Mouse (Mus musculus) lung, adult 2 months (tissue): ENCODE results near the gene Ccdc116. TPM values are rescaled to one million over a fixed set of nuclear protein-coding genes. Genes with fewer than 3 reads are reported as not detected.
A peak's percentile ranks its signal among the peaks of the same experiment; 100 is the strongest.
"Not testable (repeated sequence)": the region's sequence is repeated elsewhere in the genome, so short reads cannot be mapped to it uniquely, and the experiment has no call there.

ENCODE experiments used
- DNase-seq: peaks from one replicate; pipeline ENCODE4 v3.0.0; 2022
- H3K4me1 ChIP-seq: fragments of 200-500 bp; 2 replicates; pipeline ENCODE4 v1.6.1; 2011; ENCODE audit warnings: low read length; ENCODE audit not compliant: control insufficient read depth, insufficient read depth
- H3K4me3 ChIP-seq: fragments of 200-500 bp; replicated peaks from 2 replicates; pipeline ENCODE3; 2011; ENCODE audit warnings: low read depth, mild to moderate bottlenecking, control low read depth, low read length; ENCODE audit errors: extremely low read depth
- CTCF ChIP-seq: fragments of 200-500 bp; IDR thresholded peaks from 2 replicates; pipeline ENCODE4 v1.5.1; 2011; ENCODE audit warnings: mild to moderate bottlenecking, low read length, control low read depth; ENCODE audit not compliant: insufficient read depth
- POLR2A ChIP-seq: fragments of 200-500 bp; IDR thresholded peaks from 2 replicates; pipeline ENCODE4 v1.6.1; 2011; ENCODE audit warnings: low read depth, mild to moderate bottlenecking, control low read depth, low read length, borderline replicate concordance; ENCODE audit errors: extremely low read depth
- WGBS: fragments of 180-500 bp; shearing (Covaris S2); methylation state at CpG from one replicate; pipeline ENCODE4 v1.1.7; 2018; 5-methylcytosine and 5-hydroxymethylcytosine counted together
- polyA plus RNA-seq: library from polyadenylated mRNA; depleted of rRNA; stranded (reverse); fragments of >200 nt; gene quantifications from 2 replicates; pipeline ENCODE4 v1.2.3, GENCODE M21; 2012; rRNA removed

Gene Ccdc116
- 0.91 TPM in 2 replicates for polyA plus RNA-seq

DNA sequence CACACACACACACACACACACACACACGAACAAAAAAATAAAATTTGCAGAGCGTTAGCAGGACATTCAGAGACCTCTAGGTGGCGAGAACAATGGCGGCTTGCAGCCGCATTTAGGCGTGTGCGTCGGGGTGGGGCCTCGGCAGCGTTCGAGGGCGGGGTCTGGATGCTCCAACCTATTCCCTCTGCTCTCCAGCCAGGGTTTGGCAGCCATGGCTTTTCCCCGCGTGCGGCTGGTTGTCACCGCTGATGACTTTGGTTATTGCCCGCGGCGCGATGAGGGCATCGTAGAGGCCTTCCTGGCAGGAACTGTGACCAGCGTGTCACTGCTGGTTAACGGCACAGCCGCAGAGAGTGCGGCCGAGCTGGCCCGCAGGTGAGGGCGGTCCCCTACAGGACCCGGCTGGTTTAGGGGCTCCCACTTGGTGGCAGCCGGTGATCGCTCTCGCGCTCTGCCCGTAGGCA, at the start of gene Ccdc116:
Ccdc116 (minus strand) TSS at position 458 of the 464 bp plus-strand sequence.
- peak within 1 kb of the TSS; percentile 64 for H3K4me3 ChIP-seq
- WGBS, result under 1% methylated on average over 34 of the region's 34 CpGs
- TF ChIP-seq CTCF, result peak; percentile 51
- TF ChIP-seq POLR2A, result no peak
- DNase-seq, result peak; percentile 68
- H3K4me1 ChIP-seq, result peaks cover 10% of the 10 kb centered on the region

- H3K4me3 ChIP-seq, result no peak overlapping the region
- 79% methylated on average over 4 of the region's 4 CpGs for WGBS
- no peak for DNase-seq
- H3K4me1 ChIP-seq, result peaks cover 8% of the 10 kb centered on the region
- no peak for TF ChIP-seq CTCF
- no peak for TF ChIP-seq POLR2A
Observed at GRCm38 (mm10) chr16:17193823-17194222, 46.8 kb upstream of the Ccdc116 start.

DNA sequence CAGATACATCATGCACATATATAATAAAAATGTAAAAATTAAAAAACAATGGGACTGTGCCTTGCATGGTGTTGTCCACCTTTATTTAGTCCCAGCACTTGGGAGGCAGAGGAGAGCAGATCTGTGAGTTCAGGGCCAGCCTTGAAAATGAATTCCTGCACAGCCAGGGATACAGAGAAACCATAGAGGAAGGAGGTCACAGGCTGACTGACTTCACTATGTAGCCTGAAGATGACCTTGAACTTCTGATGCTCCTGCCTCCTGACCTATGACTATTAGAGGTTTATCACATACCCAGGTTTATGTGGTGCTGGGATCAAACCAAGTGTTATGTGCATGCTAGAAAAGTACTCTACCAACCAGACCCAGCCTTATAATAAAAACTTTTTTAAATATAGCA, 38.4 kb upstream of the Ccdc116 start:
- no peak overlapping the region for H3K4me3 ChIP-seq
- no peak for DNase-seq
- TF ChIP-seq CTCF, result no peak
- no peak for TF ChIP-seq POLR2A
- peaks cover 6% of the 10 kb centered on the region for H3K4me1 ChIP-seq

DNA sequence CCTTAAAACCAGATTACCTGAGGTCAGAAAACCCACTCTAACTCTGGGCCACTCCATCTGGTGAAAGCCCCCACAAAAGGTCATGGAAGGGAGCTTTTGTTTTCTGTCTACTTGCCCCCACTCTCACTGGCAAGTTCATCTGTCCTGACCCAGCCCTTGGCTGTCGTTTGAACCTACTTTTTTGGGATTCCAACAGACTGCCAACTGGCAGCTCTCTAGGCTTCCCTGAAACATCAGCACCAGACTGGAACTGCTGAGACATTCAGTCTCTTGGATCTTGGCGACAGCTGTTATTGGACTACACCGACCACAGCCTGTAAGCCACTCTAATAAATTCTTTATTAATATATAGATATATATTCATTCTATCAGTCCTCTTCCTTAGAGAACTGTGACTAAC, 36.0 kb upstream of the Ccdc116 start:
- Histone ChIP-seq H3K4me1 (peaks cover 6% of the 10 kb centered on the region), H3K4me3 (no peak overlapping the region)
- DNase-seq, result no peak
- WGBS, result 61% methylated on average over 3 of the region's 3 CpGs
- no peak for TF ChIP-seq CTCF
- TF ChIP-seq POLR2A, result no peak

- Histone ChIP-seq H3K4me3 (no peak overlapping the region), H3K4me1 (peaks cover 6% of the 10 kb centered on the region)
- TF ChIP-seq POLR2A (no peak), CTCF (no peak)
- DNase-seq, result no peak
- WGBS, result 57% methylated on average over 2 of the region's 2 CpGs
Observed at GRCm38 (mm10) chr16:17182136-17182535, 35.1 kb upstream of the Ccdc116 start.

GRCm38 (mm10) chr16:17181382-17181781, 34.4 kb upstream of the Ccdc116 start:
- Histone ChIP-seq H3K4me3 (no peak overlapping the region), H3K4me1 (peaks cover 6% of the 10 kb centered on the region)
- WGBS, result 53% methylated on average over 4 of the region's 4 CpGs
- TF ChIP-seq POLR2A (no peak), CTCF (no peak)
- no peak for DNase-seq

- no peak for TF ChIP-seq CTCF
- no peak for DNase-seq
- Histone ChIP-seq H3K4me3 (no peak overlapping the region), H3K4me1 (peaks cover 6% of the 10 kb centered on the region)
- WGBS, result 84% methylated on average over 3 of the region's 3 CpGs
Observed at GRCm38 (mm10) chr16:17179706-17180105, 32.7 kb upstream of the Ccdc116 start.

DNA sequence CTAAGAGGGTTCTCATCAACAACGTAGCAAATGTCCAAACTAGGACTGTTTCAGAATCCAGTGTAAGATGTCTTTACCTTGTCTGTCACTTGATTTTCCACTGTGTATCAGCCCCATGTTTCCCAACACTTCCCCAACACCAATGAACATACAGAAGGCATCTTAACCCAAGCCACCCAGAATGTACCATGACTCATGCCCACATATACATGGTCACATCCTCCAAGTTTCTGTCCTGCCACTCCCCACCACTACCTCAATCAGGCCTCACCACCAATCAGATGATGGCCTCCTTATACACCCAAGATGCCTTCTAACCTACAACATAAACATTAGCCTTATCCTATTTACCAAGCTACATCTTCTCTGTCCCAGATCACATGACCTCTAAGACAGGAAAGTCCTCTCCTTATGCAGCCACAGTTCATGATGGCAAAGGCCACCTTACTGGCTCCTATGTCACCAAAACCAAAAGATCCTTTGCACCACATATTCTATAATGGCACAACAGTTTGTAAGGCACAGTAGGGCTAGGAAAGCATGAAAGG, 30.7 kb upstream of the Ccdc116 start:
- TF ChIP-seq CTCF, result no peak
- no peak for TF ChIP-seq POLR2A
- 86% methylated on average over 1 of the region's 1 CpGs for WGBS

DNA sequence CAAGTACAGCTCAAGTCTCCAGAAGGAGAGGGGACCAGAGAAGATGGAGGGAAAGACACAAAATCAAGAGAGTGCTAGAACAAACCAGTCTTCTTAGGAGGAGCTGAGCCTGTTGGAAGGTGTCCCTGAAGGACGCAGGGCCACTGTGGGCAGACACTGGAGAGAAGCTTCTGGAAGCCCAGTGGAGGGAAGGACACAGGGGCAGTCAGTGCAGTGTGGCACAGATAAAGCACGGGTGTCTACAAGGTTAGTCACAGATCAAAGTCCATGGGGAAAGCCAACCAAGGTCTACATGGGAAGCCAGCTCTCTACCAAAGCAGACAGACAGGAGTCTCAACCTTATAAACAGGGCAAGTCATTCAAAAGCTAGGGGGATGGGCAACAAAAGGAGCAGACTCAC, 28.7 kb upstream of the Ccdc116 start:
- no peak overlapping the region for H3K4me3 ChIP-seq
- DNase-seq, result no peak
- 80% methylated on average over 2 of the region's 2 CpGs for WGBS
- TF ChIP-seq POLR2A (no peak), CTCF (no peak)
- H3K4me1 ChIP-seq, result no peaks in the 10 kb centered on the region; the same call in none of the 2 replicates

More for the DNA sequence above, 30.7 kb upstream of the Ccdc116 start:
- H3K4me1 ChIP-seq, result peaks cover 6% of the 10 kb centered on the region
- DNase-seq, result no peak
- H3K4me3 ChIP-seq, result no peak overlapping the region

- H3K4me1 ChIP-seq, result peaks cover 4% of the 10 kb centered on the region; the same call in 1 of the 2 replicates
- 73% methylated on average over 5 of the region's 5 CpGs for WGBS
- DNase-seq, result no peak
- TF ChIP-seq POLR2A (no peak), CTCF (no peak)
- H3K4me3 ChIP-seq, result no peak overlapping the region
Observed at GRCm38 (mm10) chr16:17168049-17168448, 21.0 kb upstream of the Ccdc116 start.

DNA sequence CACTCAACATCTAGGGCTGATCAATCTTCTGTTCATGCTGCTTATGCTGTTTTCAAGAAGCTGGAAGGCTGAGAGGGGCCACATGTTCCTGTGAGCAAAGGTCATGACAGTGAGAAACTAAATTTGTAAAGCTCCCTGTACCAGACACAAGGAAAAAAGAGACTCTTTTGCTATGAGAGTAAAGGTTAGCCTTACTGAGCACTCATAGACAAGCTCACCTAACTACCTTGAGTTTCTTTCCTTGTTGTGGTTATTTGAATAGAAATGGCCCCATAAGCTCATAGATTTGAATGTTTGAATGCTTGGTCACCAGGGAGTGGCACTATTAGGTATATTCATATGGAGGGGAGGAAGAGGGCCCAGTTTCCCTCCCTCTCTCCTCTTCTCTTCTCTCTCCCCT, 20.1 kb upstream of the Ccdc116 start:
- Histone ChIP-seq H3K4me3 (no peak overlapping the region), H3K4me1 (peaks cover 4% of the 10 kb centered on the region; the same call in 1 of the 2 replicates)
- TF ChIP-seq POLR2A (no peak), CTCF (no peak)
- no peak for DNase-seq

GRCm38 (mm10) chr16:17165478-17165877, 18.4 kb upstream of the Ccdc116 start:
- 68% methylated on average over 1 of the region's 1 CpGs for WGBS
- H3K4me3 ChIP-seq, H3K4me1 ChIP-seq, DNase-seq: not testable (repeated sequence)
